Mouse (Mus musculus): ENCODE data around the gene Gapdhs.
"Not testable (repeated sequence)": the region's sequence is repeated elsewhere in the genome, so short reads cannot be mapped to it uniquely, and the experiment has no call there.

Gapdhs gene

DNA sequence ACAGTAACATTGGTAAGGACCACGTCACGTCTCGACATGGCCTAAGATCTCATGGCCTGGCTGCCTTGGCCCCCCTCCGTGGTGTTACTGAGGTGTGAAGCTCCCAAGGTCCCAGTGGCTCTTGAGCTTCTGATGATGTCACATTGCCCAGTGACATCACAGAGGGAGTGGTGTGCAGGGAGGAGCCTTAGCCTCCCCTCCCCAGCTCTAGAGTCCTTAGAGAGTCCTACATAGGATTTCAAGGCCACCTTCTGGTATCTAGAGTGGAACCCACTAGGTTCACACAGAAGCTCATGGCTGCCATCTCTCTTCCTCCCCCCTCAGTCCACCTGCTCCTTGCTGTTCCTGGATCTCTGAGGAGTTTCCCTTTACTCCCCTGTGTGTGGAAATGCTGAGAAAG is at the start of gene Gapdhs:
Gene Gapdhs (minus strand): TSS at position 65 of the 400 bp plus-strand sequence.
- not testable (repeated sequence) for DNase-seq (ENCODE audit: low spot score in 2 of 2)

DNA sequence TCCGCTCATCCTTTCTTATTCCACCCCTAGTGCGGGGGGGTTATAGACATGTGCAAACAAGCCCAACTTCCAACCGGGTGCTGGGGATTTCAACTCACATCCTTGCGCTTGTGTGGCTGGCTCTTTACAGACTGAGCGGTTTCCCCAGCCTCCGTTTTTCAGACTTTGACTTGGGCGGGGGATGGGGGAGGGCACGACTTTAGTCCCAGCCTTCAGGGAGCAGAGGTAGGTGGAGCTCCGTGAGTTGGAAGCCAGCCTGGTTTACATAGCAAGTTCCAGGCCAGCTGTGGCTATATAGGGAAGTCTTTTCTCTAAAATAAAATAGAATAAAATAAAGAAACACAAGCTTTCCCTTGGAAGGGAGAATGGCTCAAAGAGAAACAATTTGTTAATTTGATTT is 48.4 kb upstream of the Gapdhs start:
- no peak for DNase-seq (ENCODE audit: low spot score in 2 of 2)

DNA sequence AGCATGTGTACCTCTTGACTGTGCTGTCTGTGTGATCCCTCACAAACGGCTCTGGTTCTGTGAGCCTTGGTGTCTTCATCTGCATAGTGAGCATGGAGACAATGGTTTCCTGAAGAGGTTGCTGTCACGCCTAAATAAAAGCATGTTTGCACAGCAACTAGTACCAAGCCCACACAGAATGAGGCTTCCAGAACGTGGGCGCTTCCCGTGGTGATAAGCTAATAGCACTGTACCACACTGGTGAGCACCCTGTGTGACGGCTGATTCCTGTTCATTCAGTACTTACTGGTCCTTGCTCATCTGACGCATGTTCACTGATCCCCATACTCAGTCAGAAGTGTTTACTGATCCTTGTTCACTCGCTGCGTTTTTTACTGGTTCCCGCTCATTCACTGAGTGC is 46.7 kb upstream of the Gapdhs start:
- DNase-seq (ENCODE audit: low spot score in 2 of 2) = no peak

DNA sequence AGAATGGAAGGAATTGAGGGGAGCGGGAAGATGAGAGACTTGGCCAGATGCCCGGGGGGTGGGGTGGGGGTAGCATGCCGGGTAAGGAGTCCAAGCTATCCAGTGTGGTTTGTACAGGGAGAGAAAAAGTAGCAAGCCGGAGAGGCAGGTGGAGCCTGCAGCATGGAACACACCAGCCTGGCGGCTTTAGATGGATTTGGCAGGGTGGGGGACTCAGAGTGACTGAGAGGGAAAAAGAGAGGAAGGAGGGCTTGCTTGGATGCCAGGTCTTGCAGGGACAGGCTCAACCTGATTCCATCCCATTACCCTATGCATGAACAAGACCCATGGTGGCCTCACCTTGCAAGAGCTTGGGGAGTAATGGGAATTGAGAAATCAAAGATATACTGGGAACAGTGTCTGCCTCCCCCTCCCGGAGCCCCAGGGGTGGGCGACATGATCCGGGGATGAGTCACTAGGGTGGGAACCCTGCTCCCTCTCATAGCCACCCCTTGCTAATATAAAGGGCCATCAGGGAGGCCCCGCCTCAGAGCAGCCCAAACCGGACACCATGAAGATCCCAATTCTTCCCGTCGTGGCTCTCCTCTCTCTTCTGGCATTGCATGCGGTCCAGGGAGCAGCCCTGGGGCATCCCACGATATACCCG is 44.0 kb upstream of the Gapdhs start, which contains the start of gene Krtdap:
Gene Krtdap (plus strand): TSS at position 520 of the 646 bp plus-strand sequence.
- no peak for DNase-seq (ENCODE audit: low spot score in 2 of 2)

- peak in 1 of 2 experiments; percentile 18 for DNase-seq (ENCODE audit: low spot score in 2 of 2)
These were observed 42.5 kb upstream of the Gapdhs start for GRCm38 (mm10) chr7:30785721-30786546.

- DNase-seq (ENCODE audit: low spot score in 2 of 2) = no peak
These were observed 41.7 kb upstream of the Gapdhs start for GRCm38 (mm10) chr7:30785154-30785553.

- no peak for DNase-seq (ENCODE audit: low spot score in 2 of 2)
These were observed 39.2 kb upstream of the Gapdhs start for GRCm38 (mm10) chr7:30782658-30783057.

- DNase-seq (ENCODE audit: low spot score in 2 of 2) = no peak
These were observed 38.3 kb upstream of the Gapdhs start for GRCm38 (mm10) chr7:30781792-30782191.

DNA sequence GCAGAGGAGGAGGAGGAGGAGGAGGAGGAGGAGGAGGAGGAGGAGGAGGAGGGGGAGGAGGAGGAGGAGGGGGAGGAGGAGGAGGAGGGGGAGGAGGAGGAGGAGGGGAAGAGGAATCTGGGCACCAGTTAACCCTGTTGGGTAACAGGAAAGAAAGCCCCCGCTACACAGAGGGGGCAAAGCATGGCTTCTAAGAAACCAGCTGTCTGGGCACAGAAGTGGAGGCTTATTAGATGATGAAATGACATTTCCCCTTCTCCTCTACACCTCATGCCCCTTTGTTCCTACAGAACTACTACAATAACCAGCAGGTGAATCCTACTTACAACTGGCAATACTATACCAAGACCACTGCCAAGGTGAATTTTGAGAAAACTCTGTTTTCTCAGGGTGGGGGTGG is 34.4 kb upstream of the Gapdhs start:
- no peak for DNase-seq (ENCODE audit: low spot score in 2 of 2)

DNA sequence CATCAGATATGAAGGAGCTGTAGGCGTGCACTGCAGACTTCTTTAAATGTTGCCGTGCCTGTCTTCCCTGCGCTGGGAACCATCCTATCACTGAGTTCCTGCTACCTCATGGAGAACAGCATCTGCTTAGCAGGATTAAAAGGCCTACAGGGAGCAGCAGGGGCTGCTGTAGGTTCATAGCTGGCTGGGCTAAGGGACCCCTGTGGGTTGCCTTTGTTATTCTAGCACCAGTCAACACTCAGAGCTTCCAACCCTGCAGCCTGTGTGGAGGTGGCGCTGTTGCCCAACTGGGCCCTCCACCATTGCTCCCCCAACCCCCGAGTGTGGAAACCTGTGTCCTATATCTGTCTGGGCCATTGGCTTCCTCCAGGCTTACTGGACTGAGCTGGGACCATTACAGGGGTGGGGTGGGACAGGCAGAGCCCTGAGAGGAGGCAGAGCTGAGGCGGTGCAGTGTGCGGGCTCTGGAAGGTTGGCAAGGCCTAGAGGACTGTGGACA is 33.6 kb upstream of the Gapdhs start:
- DNase-seq (ENCODE audit: low spot score in 2 of 2) = no peak

- DNase-seq (ENCODE audit: low spot score in 2 of 2) = no peak
These were observed 32.6 kb upstream of the Gapdhs start for GRCm38 (mm10) chr7:30776104-30776503.

- DNase-seq (ENCODE audit: low spot score in 2 of 2) = no peak
These were observed 25.8 kb upstream of the Gapdhs start for GRCm38 (mm10) chr7:30769236-30769635.

DNA sequence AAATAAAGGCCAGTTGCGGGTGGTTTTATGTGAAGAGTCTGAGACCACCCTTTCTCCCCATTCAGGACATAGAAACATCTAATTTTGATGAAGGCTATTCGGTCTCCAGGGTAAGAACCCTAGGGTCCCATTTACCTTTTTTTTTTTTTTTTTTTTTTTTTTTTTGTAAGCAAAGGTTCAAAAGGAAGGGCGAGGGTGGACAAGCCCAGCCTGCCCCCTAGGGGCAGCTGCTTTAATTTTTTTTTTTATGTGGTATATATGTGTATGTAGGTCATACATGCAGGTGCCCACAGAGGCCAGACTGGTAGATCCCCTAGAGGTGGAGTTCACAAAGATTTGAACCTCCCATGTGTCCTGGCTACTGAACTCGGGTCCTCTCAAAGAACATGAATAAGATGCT is 22.9 kb upstream of the Gapdhs start:
- DNase-seq (ENCODE audit: low spot score in 2 of 2) = no peak

- no peak for DNase-seq (ENCODE audit: low spot score in 2 of 2)
These were observed 21.7 kb upstream of the Gapdhs start for GRCm38 (mm10) chr7:30765173-30765572.

- no peak for DNase-seq (ENCODE audit: low spot score in 2 of 2)
These were observed 20.0 kb upstream of the Gapdhs start, which contains the start of gene Dmkn for GRCm38 (mm10) chr7:30763456-30763855. Gene Dmkn, plus strand, starts transcription at chr7:30763756.

DNA sequence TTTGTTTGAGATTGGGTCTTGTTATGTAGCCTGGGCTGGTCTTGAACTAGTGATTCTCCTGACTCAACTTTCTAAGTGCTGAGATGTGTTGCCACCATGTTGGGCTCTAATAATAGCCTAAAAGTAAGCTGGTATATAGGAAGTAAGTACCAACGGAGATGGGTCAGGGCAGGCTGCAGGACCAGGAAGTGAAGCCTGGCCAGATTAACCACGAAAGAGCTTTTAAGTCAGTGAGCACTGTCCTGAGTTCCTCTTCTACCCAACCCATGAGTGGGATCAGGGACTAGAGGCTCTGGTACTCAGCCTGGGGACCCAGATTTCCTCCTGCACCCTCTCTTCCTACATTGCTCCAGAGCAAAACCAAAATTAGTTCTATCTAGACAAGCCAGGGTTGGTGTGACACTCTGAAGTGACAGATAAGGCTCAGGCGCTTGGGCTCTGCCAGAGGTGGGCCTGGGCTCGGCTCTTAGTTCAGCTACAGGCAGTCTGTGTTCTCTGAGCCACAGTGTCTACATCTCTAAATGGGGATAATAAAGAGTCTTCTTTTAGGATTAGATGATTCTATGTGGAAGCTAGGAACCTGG is 18.4 kb upstream of the Gapdhs start:
- no peak for DNase-seq (ENCODE audit: low spot score in 2 of 2)

DNA sequence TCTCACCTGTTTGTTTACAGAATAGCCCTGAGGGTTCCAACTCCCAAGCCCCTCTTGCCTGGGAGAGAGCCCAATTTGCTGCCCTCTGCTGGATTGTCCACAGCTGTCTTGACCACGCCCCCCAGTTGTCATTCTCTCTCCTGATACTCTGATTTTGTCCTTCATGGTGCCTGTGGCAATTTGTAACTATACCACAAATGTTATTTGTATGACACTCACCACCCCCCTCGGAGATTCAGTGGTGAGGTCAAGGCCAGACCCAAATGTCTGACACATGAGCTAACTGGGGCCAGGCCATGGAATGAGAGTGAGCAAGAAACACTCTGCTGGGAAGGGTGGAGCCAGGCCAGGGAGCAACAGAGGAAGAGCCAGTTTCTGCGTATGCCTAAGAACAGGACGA is 15.4 kb upstream of the Gapdhs start:
- no peak for DNase-seq (ENCODE audit: low spot score in 2 of 2)

DNA sequence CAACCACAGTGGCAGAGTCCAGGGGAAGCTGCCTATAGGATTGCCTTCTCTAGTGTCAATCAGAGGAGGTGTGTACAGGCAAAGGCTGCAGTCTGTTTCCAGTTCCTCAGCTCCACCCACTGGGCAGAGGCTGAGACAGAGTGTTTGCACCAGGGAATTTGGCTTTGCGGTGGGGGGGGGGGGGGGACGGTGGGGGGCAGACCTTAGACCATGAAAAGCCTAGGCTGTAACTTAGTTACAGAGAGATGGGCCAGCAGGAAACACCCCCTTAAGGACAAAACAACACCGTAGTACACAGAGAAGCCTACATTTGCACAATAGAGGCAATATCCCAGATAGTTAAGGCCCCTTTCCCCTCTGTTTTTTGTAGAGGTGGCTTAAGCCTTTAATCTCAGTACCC is 13.5 kb upstream of the Gapdhs start:
- DNase-seq (ENCODE audit: low spot score in 2 of 2) = no peak

DNA sequence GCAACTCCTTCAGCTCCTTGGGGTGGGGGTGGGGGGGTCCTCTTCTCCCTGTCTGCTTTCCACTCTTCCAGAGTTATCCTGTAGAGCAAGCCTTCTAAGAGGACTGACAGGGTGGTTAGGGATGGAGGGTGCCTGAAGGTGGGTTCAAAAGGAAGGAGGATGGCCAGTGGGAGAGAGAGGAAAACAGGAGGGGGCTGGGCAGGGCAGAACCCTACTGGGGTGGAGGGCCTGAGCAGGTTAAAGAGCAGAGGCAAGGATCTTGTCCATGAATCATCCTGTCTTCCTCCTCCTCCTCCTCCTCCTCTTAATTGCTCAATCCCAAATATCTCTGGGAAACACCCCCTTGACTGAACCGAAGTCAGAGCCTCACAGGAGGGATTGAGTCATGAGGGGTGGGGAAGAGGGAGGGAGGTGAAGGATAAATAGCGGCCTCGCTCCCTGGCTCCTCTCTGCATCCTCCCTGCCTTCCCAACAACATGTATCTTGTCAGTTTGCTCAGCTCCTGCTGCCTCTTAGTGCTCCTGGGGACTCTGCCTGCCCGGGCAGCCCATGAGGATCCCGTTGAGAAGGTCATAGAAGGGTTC is 7.7 kb upstream of the Gapdhs start, which contains the start of gene Sbsn:
Gene Sbsn (plus strand): TSS at position 386 of the 584 bp plus-strand sequence.
- no peak for DNase-seq (ENCODE audit: low spot score in 2 of 2)

DNA sequence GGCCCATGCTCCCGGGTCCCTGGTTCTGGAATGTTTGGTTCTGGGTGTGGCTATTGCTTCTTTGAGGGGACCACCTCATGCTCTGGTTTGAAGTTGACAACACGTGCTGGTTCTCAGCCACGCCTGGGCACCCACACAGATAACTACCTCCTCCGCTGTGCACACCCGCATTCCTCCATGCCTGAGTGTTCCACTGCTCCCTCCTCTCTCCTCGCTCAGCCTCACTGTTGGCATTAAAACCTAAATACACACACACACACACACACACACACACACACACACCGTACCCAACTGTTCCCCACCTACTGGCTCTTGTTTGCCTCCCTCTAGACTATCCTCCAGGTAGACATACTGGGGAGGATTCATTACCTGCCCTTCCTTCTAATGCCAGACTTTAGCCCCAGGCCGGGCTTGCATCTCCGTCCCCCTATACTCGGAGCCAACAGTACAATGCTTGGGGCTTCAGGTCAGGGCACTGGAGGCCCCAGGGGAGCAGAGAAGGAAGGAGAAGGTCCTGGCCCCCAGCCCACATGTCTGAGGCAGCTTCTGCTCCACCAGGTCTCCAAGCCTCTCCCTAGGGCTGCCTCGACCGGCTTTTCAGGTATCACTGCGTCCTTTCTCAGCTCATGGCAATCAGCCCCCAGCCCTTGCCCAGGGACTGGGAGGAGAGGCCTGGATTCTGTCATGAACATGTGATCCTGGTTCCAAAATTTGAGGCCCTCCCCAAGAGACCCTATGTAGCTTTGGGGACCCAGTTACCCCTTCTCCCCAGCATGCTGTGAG is 6.5 kb upstream of the Gapdhs start:
- DNase-seq (ENCODE audit: low spot score in 2 of 2) = no peak

GRCm38 (mm10) chr7:30747525-30748204 is 4.2 kb upstream of the Gapdhs start:
- DNase-seq (ENCODE audit: low spot score in 2 of 2) = no peak
